ENCODE assay signal across 8 mouse cellular contexts in the genomic region with DNA sequence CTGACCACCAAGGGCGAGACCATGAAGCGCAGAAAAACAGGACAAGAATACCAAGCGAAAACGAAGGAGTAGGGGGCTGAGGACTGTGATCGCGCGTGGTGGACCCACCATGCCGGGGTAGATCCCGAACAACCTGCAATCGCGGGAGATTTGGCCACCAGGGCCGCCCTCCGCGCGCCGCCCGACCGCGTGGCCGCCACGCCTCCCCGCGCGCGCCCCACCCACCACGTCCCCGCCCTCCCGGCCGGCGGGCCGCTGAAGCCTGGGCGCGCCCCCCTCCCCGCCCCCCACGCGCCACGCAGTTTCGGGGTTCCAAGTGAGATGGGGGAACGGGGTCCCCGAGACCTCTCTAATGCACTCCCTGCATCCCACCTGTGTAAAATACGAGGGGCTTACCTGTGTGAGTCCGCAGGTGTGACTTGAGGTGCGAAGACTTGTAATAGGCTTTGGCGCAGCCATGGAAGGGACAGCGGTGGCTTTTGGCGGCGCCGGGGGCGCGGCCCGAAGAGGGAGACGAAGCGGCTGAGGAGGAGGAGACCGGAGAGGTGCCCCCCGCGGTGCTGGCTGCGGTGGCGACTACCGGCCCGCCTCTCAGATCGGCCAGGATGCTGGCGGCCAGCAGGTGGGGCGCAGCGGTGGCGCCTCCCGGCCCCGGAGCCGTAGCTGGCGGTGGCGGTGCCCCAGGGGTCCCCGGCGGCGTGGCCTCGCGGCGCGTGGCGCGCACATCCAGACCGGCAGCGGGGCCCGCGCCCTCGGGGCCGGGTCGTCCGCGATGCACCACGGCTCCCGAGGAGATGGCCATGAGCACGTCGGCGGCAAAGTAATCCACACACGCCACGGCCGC. TPM values are rescaled to one million over a fixed set of nuclear protein-coding genes. Genes with fewer than 3 reads are reported as not detected.
DNase-seq lines count a peak whose midpoint lies in the region; ATAC-seq lines count a peak whose summit lies in the region.

No protein-coding gene starts in this region.

- no peaks in the 10 kb centered on the region for H3K27me3 ChIP-seq in lung, embryonic 16.5 days (ENCODE audit: control insufficient read depth, insufficient read depth, low read depth, low read length)

- H3K4me3 ChIP-seq in lung, embryonic 16.5 days (ENCODE audit: low read length), result peak overlapping the region; percentile 57

- peak overlapping the region; percentile 92 for H3K27ac ChIP-seq in lung, embryonic 16.5 days (ENCODE audit: low read length)

- peak; percentile 48 for DNase-seq in ovary, postnatal 14 days (ENCODE audit: low spot score)
- no peak for DNase-seq in ovary, postnatal 10 days (ENCODE audit: low spot score)
- peak; percentile 56 to 67 for DNase-seq in cerebellum, adult 18-20 months
- peak; percentile 19 to 49 for DNase-seq in gastrocnemius, postnatal 36 days
- peak; percentile 66 for DNase-seq in kidney, adult 18-20 months
- DNase-seq in right cerebral cortex, postnatal 4 days, result peak; percentile 65

- H3K36me3 ChIP-seq in lung, embryonic 16.5 days (ENCODE audit: control insufficient read depth, insufficient read depth, low read length), result no peaks in the 10 kb centered on the region

- intact Hi-C loops in gastrocnemius, postnatal 36 days (cut with DNase I), result no loop called here

- ATAC-seq in lung, embryonic 16.5 days (ENCODE audit: low read depth), result peak; percentile 4; the same call in 1 of the 2 replicates
- ATAC-seq in monocyte, adult 5-6 weeks (replicated peaks; ENCODE audit: insufficient number of reproducible peaks, low FRiP score, low TSS enrichment, poor library complexity, severe bottlenecking), result no peak

- H3K4me1 ChIP-seq in lung, embryonic 16.5 days (replicated peaks; ENCODE audit: control insufficient read depth, insufficient read depth, low read length), result peaks cover 33% of the 10 kb centered on the region

- under 1% methylated on average over 83 of the region's 96 CpGs for WGBS in lung, embryonic 16.5 days

- H3K4me2 ChIP-seq in lung, embryonic 16.5 days (ENCODE audit: low read depth, low read length), result peak overlapping the region; percentile 96

- peak overlapping the region; percentile 70 for H3K9ac ChIP-seq in lung, embryonic 16.5 days (ENCODE audit: low read length)

- H3K9me3 ChIP-seq in lung, embryonic 16.5 days (ENCODE audit: control insufficient read depth, low read length), result no peaks in the 10 kb centered on the region

RNA-seq across cellular contexts. Expression of a gene that starts 0.5 kb away (rescaled TPM):
- 1 to 10 TPM; 1.5 TPM for total RNA-seq in gastrocnemius, postnatal 36 days (2021)
- 8.2 and 8.3 TPM in 2 replicates for polyA plus RNA-seq in lung, embryonic 16.5 days (2015; fragmentation: Nextera tagmentation; extraction: Ambion mirVana)
- total RNA-seq in monocyte, adult 5-6 weeks (2017), result 5.1 to 8.5 TPM (median 8.2 TPM) in 3 replicates

RNA-seq across cellular contexts. Expression of a gene that starts 13.6 kb away (rescaled TPM):
- total RNA-seq in gastrocnemius, postnatal 36 days (2021), result 10 to 100 TPM; 52.5 to 62.7 TPM
- 77.4 and 80.9 TPM in 2 replicates for polyA plus RNA-seq in lung, embryonic 16.5 days (2015; fragmentation: Nextera tagmentation; extraction: Ambion mirVana)
- total RNA-seq in monocyte, adult 5-6 weeks (2017), result 15.2 to 20.8 TPM (median 17.0 TPM) in 3 replicates

RNA-seq across cellular contexts. Expression of a gene that starts 15.2 kb away (rescaled TPM):
- total RNA-seq in gastrocnemius, postnatal 36 days (2021), result 1 to 10 TPM; 8.8 to 9.7 TPM
- 20.6 and 22.1 TPM in 2 replicates for polyA plus RNA-seq in lung, embryonic 16.5 days (2015; fragmentation: Nextera tagmentation; extraction: Ambion mirVana)
- total RNA-seq in monocyte, adult 5-6 weeks (2017), result 21.1 to 32.2 TPM (median 24.1 TPM) in 3 replicates

RNA-seq across cellular contexts. Expression of a gene that starts 26.1 kb away (rescaled TPM):
- 10 to 100 TPM; 14.5 to 14.8 TPM for total RNA-seq in gastrocnemius, postnatal 36 days (2021)
- polyA plus RNA-seq in lung, embryonic 16.5 days (2015; fragmentation: Nextera tagmentation; extraction: Ambion mirVana), result 78.8 and 81.8 TPM in 2 replicates
- total RNA-seq in monocyte, adult 5-6 weeks (2017), result 6.0 to 11.2 TPM (median 7.9 TPM) in 3 replicates

RNA-seq across cellular contexts. Expression of a gene that starts 26.1 kb away (rescaled TPM):
- under 1 TPM; 0.52 to 0.99 TPM for total RNA-seq in gastrocnemius, postnatal 36 days (2021)
- 7.1 and 8.3 TPM in 2 replicates for polyA plus RNA-seq in lung, embryonic 16.5 days (2015; fragmentation: Nextera tagmentation; extraction: Ambion mirVana)
- total RNA-seq in monocyte, adult 5-6 weeks (2017), result 1.8 TPM in 1 of 3 replicates, not detected in the others
